Mouse (Mus musculus) WW6 (cell line): ENCODE results near the gene Crygs.

Experiments used
- DNase-seq: peaks from one replicate; pipeline ENCODE4 v3.0.0-alpha.2; 2013; ENCODE audit warnings: low read depth, low spot score

Gene Crygs

GRCm38 (mm10) chr16:22811477-22811876 is at the start of gene Crygs:
TSS of gene Crygs (minus strand) at chr16:22811577.
- no peak for DNase-seq

- peak; percentile 95 for DNase-seq
Observed at GRCm38 (mm10) chr16:22857431-22858113, 46.2 kb upstream of the Crygs start, which contains the start of the genes Tbccd1 and Dnajb11. TSS of gene Tbccd1 (minus strand) at chr16:22857669. TSS of gene Dnajb11 (plus strand) at chr16:22857845.

- no peak for DNase-seq
Observed at GRCm38 (mm10) chr16:22856773-22857172, 45.4 kb upstream of the Crygs start.

- no peak for DNase-seq
Observed at GRCm38 (mm10) chr16:22852709-22853108, 41.3 kb upstream of the Crygs start.

GRCm38 (mm10) chr16:22848331-22848730 is 37.0 kb upstream of the Crygs start:
- DNase-seq = no peak

GRCm38 (mm10) chr16:22847686-22848085 is 36.3 kb upstream of the Crygs start:
- DNase-seq = no peak

GRCm38 (mm10) chr16:22845481-22845880 is 34.1 kb upstream of the Crygs start:
- DNase-seq = no peak

- no peak for DNase-seq
Observed at GRCm38 (mm10) chr16:22844834-22845233, 33.5 kb upstream of the Crygs start.

- DNase-seq = peak; percentile 43
Observed at GRCm38 (mm10) chr16:22844061-22844801, 32.9 kb upstream of the Crygs start.

GRCm38 (mm10) chr16:22842871-22843270 is 31.5 kb upstream of the Crygs start:
- no peak for DNase-seq

GRCm38 (mm10) chr16:22839146-22839857 is 27.9 kb upstream of the Crygs start:
- no peak for DNase-seq

GRCm38 (mm10) chr16:22832932-22833525 is 21.7 kb upstream of the Crygs start:
- DNase-seq = no peak

GRCm38 (mm10) chr16:22820731-22821130 is 9.4 kb upstream of the Crygs start:
- no peak for DNase-seq

- peak; percentile 33 for DNase-seq
Observed at GRCm38 (mm10) chr16:22807468-22808070, 3.8 kb downstream of the Crygs start.

GRCm38 (mm10) chr16:22802786-22803185 is 8.6 kb downstream of the Crygs start:
- no peak for DNase-seq

GRCm38 (mm10) chr16:22800849-22801109 is 10.6 kb downstream of the Crygs start:
- no peak for DNase-seq

GRCm38 (mm10) chr16:22800026-22800848 is 11.1 kb downstream of the Crygs start:
- peak; percentile 28 for DNase-seq

- DNase-seq = no peak
Observed at GRCm38 (mm10) chr16:22798520-22798919, 12.9 kb downstream of the Crygs start.

GRCm38 (mm10) chr16:22797521-22797920 is 13.9 kb downstream of the Crygs start:
- DNase-seq = no peak

GRCm38 (mm10) chr16:22795497-22795896 is 15.9 kb downstream of the Crygs start:
- no peak for DNase-seq

GRCm38 (mm10) chr16:22791235-22791634 is 20.1 kb downstream of the Crygs start:
- no peak for DNase-seq
